19 mouse cellular contexts compared by ENCODE assay signal in genomic region chr13:75835461-75835860, GRCm38 (mm10). TPM values are rescaled to one million over a fixed set of nuclear protein-coding genes. Genes with fewer than 3 reads are reported as not detected.
DNase-seq lines count a peak whose midpoint lies in the region; ATAC-seq and TF ChIP-seq lines count a peak whose summit lies in the region.
"Had no signal": no experiment of that assay in that cellular context is flagged by ENCODE, and none has a peak within 500 bp of the region (broad histone marks: within the 10 kb centered on the region; RNA-seq: fewer than 3 reads in every experiment).

No protein-coding gene starts in this region.

- H3K4me3 ChIP-seq in kidney, adult 2 months (ENCODE audit: insufficient read depth, low read depth, low read length) = no peak overlapping the region
- H3K4me3 ChIP-seq in ES-Bruce4 (ENCODE audit: low read depth, low read length) = no peak overlapping the region
- H3K4me3 ChIP-seq in intestine, embryonic 15.5 days (replicated peaks) = no peak overlapping the region
- no peak overlapping the region for H3K4me3 ChIP-seq in stomach, embryonic 14.5 days (ENCODE audit: low read depth, low read length)
- no peak overlapping the region for H3K4me3 ChIP-seq in layer of hippocampus, adult 2 months
- H3K4me3 ChIP-seq: embryonic facial prominence, embryonic 12.5 days; forebrain, embryonic 15.5 days; heart, embryonic 12.5 days; megakaryocyte, embryonic 14.5 days; neural tube, embryonic 15.5 days had no signal

- no peak for TF ChIP-seq POLR2A in kidney, adult 2 months (IDR thresholded peaks at IDR 0.05; ENCODE audit: low read depth, low read length)
- TF ChIP-seq POLR2A in ES-Bruce4 (IDR thresholded peaks at IDR 0.05; ENCODE audit: insufficient read depth, low read length) = no peak

- no peaks in the 10 kb centered on the region for H3K36me3 ChIP-seq in kidney, adult 2 months (ENCODE audit: control insufficient read depth, insufficient read depth, low read length)
- H3K36me3 ChIP-seq in ES-Bruce4 (ENCODE audit: control insufficient read depth, insufficient read depth, low read length, poor library complexity, severe bottlenecking) = no peaks in the 10 kb centered on the region
- H3K36me3 ChIP-seq in intestine, embryonic 15.5 days = no peaks in the 10 kb centered on the region
- no peaks in the 10 kb centered on the region for H3K36me3 ChIP-seq in stomach, embryonic 14.5 days (ENCODE audit: control insufficient read depth, insufficient read depth, low read length)
- H3K36me3 ChIP-seq: embryonic facial prominence, embryonic 12.5 days; forebrain, embryonic 15.5 days; heart, embryonic 12.5 days; neural tube, embryonic 15.5 days had no signal

- H3K4me2 ChIP-seq in intestine, embryonic 15.5 days (replicated peaks) = no peak overlapping the region
- no peak overlapping the region for H3K4me2 ChIP-seq in stomach, embryonic 14.5 days (replicated peaks; ENCODE audit: low read depth, low read length)
- H3K4me2 ChIP-seq: embryonic facial prominence, embryonic 12.5 days; forebrain, embryonic 15.5 days; heart, embryonic 12.5 days; neural tube, embryonic 15.5 days had no signal

- H3K9me3 ChIP-seq in ES-Bruce4 (replicated peaks; ENCODE audit: control insufficient read depth, insufficient read depth, low read length, poor library complexity, severe bottlenecking) = no peaks in the 10 kb centered on the region
- H3K9me3 ChIP-seq in intestine, embryonic 15.5 days = no peaks in the 10 kb centered on the region
- H3K9me3 ChIP-seq in stomach, embryonic 14.5 days (ENCODE audit: control insufficient read depth, low read depth, low read length) = no peaks in the 10 kb centered on the region
- H3K9me3 ChIP-seq: embryonic facial prominence, embryonic 12.5 days; forebrain, embryonic 15.5 days; heart, embryonic 12.5 days; megakaryocyte, embryonic 14.5 days; neural tube, embryonic 15.5 days had no signal

- WGBS in kidney, adult 2 months = 79% methylated on average over 2 of the region's 2 CpGs
- 45% methylated on average over 2 of the region's 2 CpGs for WGBS in intestine, embryonic 15.5 days
- WGBS in stomach, embryonic 14.5 days = 61% methylated on average over 2 of the region's 2 CpGs

- H3K27me3 ChIP-seq in kidney, adult 2 months (replicated peaks; ENCODE audit: control insufficient read depth, insufficient read depth, low read length) = no peaks in the 10 kb centered on the region
- no peaks in the 10 kb centered on the region for H3K27me3 ChIP-seq in ES-Bruce4 (ENCODE audit: control insufficient read depth, insufficient read depth, low read length, poor library complexity, severe bottlenecking)
- no peaks in the 10 kb centered on the region for H3K27me3 ChIP-seq in intestine, embryonic 15.5 days (replicated peaks)
- H3K27me3 ChIP-seq in stomach, embryonic 14.5 days (ENCODE audit: control insufficient read depth, insufficient read depth, low read length) = no peaks in the 10 kb centered on the region
- H3K27me3 ChIP-seq: embryonic facial prominence, embryonic 12.5 days; forebrain, embryonic 15.5 days; heart, embryonic 12.5 days; megakaryocyte, embryonic 14.5 days; neural tube, embryonic 15.5 days; Patski had no signal

- H3K9ac ChIP-seq in ES-Bruce4 (ENCODE audit: low read depth, poor library complexity, severe bottlenecking) = no peak overlapping the region
- no peak overlapping the region for H3K9ac ChIP-seq in intestine, embryonic 15.5 days
- no peak overlapping the region for H3K9ac ChIP-seq in stomach, embryonic 14.5 days (replicated peaks; ENCODE audit: low read depth, low read length)
- H3K9ac ChIP-seq: embryonic facial prominence, embryonic 12.5 days; forebrain, embryonic 15.5 days; heart, embryonic 12.5 days; liver, postnatal 0 days; neural tube, embryonic 15.5 days had no signal

- TF ChIP-seq CTCF in kidney, adult 2 months (conservative IDR thresholded peaks at IDR 0.05; ENCODE audit: insufficient read depth, insufficient read length, low read depth, low read length) = no peak
- TF ChIP-seq CTCF in ES-Bruce4 (IDR thresholded peaks at IDR 0.05; ENCODE audit: low read depth, low read length) = no peak
- no peak for TF ChIP-seq CTCF in layer of hippocampus, adult 2 months (conservative IDR thresholded peaks at IDR 0.05)

- peak; percentile 67; the same call in 1 of the 2 replicates for TF ChIP-seq EP300 in ES-Bruce4 (IDR thresholded peaks at IDR 0.05; ENCODE audit: insufficient read depth, low read depth, low read length)

- peak overlapping the region; percentile 50; the same call in 1 of the 2 replicates for H3K27ac ChIP-seq in kidney, adult 2 months (ENCODE audit: insufficient read depth, low read depth, low read length)
- H3K27ac ChIP-seq in ES-Bruce4 (ENCODE audit: insufficient read depth, low read length) = peak overlapping the region; percentile 56; the same call in 1 of the 2 replicates
- H3K27ac ChIP-seq in intestine, embryonic 15.5 days = peak overlapping the region; percentile 58; the same call in 1 of the 2 replicates
- peak overlapping the region; percentile 27; the same call in 1 of the 2 replicates for H3K27ac ChIP-seq in stomach, embryonic 14.5 days (ENCODE audit: low read length)
- H3K27ac ChIP-seq in layer of hippocampus, adult 2 months = no peak overlapping the region
- H3K27ac ChIP-seq: embryonic facial prominence, embryonic 12.5 days; forebrain, embryonic 15.5 days; neural tube, embryonic 15.5 days had no signal

- peak; percentile 76 for ATAC-seq in intestine, embryonic 15.5 days
- no peak; the same call in 1 of the 2 replicates for ATAC-seq in stomach, embryonic 14.5 days (ENCODE audit: insufficient number of reproducible peaks, insufficient read depth, low FRiP score, low read depth)
- ATAC-seq: forebrain, embryonic 15.5 days; liver, postnatal 0 days; Patski had no signal

- H3K4me1 ChIP-seq in kidney, adult 2 months (ENCODE audit: control insufficient read depth, insufficient read depth, low read length) = peaks cover 8% of the 10 kb centered on the region; the same call in 1 of the 2 replicates
- H3K4me1 ChIP-seq in ES-Bruce4 (ENCODE audit: control insufficient read depth, insufficient read depth, low read length) = peaks cover 3% of the 10 kb centered on the region
- peaks cover 10% of the 10 kb centered on the region; the same call in 1 of the 2 replicates for H3K4me1 ChIP-seq in intestine, embryonic 15.5 days (replicated peaks)
- H3K4me1 ChIP-seq in stomach, embryonic 14.5 days (ENCODE audit: control insufficient read depth, insufficient read depth, low read length) = peaks cover 7% of the 10 kb centered on the region; the same call in 1 of the 2 replicates
- H3K4me1 ChIP-seq: heart, embryonic 12.5 days had no signal

- DNase-seq in kidney, adult 2 months = peak; percentile 66
- no peak for DNase-seq in kidney, adult 18-20 months
- no peak for DNase-seq in layer of hippocampus, adult 2 months (ENCODE audit: low spot score in 2 of 2)
- DNase-seq in left cerebral cortex, adult 9 months (ENCODE audit: low spot score in 2 of 2) = no peak
- DNase-seq: adrenal gland, postnatal 36 days; cerebellum, adult 2 months; gastrocnemius, postnatal 36 days; kidney, postnatal 4 days; liver, postnatal 0 days; retina, postnatal 1 day had no signal

RNA-seq across cellular contexts. Expression of gene Glrx, which starts 4.2 kb away (rescaled TPM):
- polyA plus RNA-seq in kidney, adult 2 months (2012; rRNA removed) = 47.1 and 56.4 TPM in 2 replicates
- polyA plus RNA-seq in ES-Bruce4 (2011; ENCODE audit: insufficient read depth, insufficient read length, low read depth, missing spikeins) = 9.1 and 11.9 TPM in 2 replicates
- polyA plus RNA-seq in intestine, embryonic 15.5 days (2015; fragmentation: Nextera tagmentation; extraction: Ambion mirVana) = 158 and 160 TPM in 2 replicates
- polyA plus RNA-seq in stomach, embryonic 14.5 days (2014; fragmentation: Nextera tagmentation; extraction: Ambion mirVana) = 79.6 and 82.4 TPM in 2 replicates
- total RNA-seq in layer of hippocampus, adult 2 months (2021) = 10 to 100 TPM; 45.7 to 49.9 TPM
